Mouse (Mus musculus): Measurements from ENCODE around the gene Cdk2ap1. TPM values are rescaled to one million over a fixed set of nuclear protein-coding genes. Genes with fewer than 3 reads are reported as not detected.
"Not testable (repeated sequence)": the region's sequence is repeated elsewhere in the genome, so short reads cannot be mapped to it uniquely, and the experiment has no call there.

The Cdk2ap1 gene
- total RNA-seq, 2 experiments from 2014 or later = 125 to 141 TPM

DNA sequence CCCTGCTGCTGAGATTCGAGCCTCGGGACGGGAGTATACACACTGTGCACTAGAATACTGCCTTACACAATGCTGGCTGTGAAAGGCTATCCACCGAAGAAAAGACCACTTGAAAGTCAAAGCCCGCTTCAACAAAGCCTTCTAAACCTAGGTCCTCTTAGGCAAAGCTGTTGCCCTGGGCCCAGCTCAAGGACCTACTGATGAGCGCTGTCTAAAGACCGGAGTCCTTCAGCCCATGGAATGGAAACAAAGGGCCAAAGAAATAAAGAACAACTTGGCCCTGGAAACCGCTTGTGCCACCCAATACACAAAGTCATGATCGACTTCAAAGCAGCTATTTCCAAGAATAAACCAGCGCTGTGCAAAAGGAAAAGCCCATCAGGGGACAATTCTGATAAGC lies 53.7 kb downstream of the Cdk2ap1 start:
- no peak for DNase-seq (ENCODE audit: low spot score in 2 of 2)
- intact Hi-C loops (cut with DNase I) = no loop called here

DNA sequence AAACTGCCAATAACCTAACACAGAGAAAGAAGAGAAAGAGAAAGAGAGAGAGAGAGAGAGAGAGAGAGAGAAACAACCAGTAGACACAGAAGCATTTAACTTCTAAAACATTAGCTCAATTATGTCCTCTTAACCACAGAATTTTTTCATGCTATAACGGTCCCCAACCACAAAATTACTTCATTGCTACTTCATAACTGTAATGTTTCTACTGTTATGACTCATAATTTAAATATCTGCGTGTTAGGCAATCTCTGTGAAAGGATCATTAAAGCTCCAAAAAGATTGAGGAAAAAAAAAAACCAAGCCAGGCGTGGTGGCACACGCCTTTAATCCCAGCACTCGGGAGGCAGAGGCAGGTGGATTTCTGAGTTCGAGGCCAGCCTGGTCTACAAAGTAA lies 60.0 kb downstream of the Cdk2ap1 start:
- intact Hi-C loops (cut with DNase I); DNase-seq (ENCODE audit: low spot score in 2 of 2): not testable (repeated sequence)

DNA sequence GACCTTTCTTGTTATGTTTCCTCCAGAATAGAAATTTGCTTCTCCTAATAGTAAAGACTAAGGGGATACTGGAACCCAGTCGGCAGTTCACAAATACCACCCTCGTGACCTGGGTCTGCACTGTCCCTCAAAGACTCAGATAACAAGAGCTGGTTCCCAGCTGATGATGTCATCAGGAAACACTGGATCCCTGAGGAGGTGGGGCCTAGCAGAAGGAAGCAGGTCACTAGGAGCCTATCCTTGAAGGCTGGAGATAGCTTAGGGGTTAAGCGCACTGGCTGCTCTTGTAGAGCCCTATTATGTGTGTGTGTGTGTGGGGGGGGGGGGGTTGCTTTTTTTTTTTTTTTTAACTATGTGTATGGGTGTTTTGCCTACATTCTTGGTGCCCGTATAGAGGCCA lies 62.8 kb downstream of the Cdk2ap1 start:
- no peak for DNase-seq (ENCODE audit: low spot score in 2 of 2)
- intact Hi-C loops (cut with DNase I) = no loop called here

DNA sequence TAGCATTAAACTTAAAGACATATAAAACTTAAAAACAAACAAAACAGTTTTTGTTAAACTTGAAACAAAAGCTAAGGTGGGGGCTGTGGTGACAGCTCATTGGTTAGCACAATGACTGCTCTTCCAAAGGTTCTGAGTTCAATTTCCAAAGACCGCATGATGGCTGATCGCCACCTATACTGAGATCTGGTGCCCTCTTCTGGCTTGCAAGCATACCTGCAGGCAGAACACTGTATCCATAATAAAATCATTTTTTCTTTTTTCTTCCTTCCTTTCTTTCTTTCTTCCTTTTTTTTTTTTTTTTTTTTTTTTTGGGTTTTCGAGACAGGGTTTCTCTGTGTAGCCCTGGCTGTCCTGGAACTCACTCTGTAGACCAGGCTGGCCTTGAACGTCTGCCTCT lies 63.6 kb downstream of the Cdk2ap1 start:
- DNase-seq (ENCODE audit: low spot score in 2 of 2); intact Hi-C loops (cut with DNase I): not testable (repeated sequence)

DNA sequence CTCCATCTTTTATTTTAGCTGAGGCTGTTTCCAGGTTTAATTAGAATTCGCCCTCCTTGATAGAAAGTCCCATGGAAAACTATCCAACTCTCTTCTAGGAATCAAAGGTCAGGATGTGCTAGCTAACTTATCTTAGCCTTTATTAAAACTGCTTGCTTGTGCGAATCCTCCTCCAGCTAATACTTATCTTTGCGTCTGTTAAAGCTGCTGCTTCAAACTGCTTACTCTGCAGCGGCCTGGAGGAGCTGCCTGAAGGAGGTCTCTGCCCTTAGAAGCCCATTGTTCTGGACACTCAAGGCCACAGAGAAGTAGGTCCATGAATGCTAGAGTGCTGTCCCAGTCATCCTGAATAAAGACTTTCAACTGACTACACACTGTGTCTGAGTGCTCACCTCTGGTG lies 66.4 kb downstream of the Cdk2ap1 start:
- DNase-seq (ENCODE audit: low spot score in 2 of 2) = no peak
- intact Hi-C loops (cut with DNase I) = no loop called here

Other genes with a start within 250 kb of the Cdk2ap1 start
- gene Arl6ip4, start 247.0 kb downstream of the Cdk2ap1 start, total RNA-seq (2021) = 10 to 100 TPM; 48.2 to 48.5 TPM
- 100 to 1,000 TPM; 202 to 237 TPM for gene Pitpnm2, start 113.3 kb downstream of the Cdk2ap1 start, total RNA-seq (2021)
- 10 to 100 TPM; 17.5 to 18.9 TPM for gene Mphosph9, start 35.1 kb downstream of the Cdk2ap1 start, total RNA-seq (2021)
- gene 2810006K23Rik, start 35.0 kb downstream of the Cdk2ap1 start, total RNA-seq (2021) = 10 to 100 TPM; 13.7 to 15.2 TPM
- gene Sbno1, start 62.9 kb upstream of the Cdk2ap1 start, total RNA-seq (2021) = 100 to 1,000 TPM; 139 to 153 TPM
- 10 to 100 TPM; 44.3 to 48.7 TPM for gene Kmt5a, start 76.8 kb upstream of the Cdk2ap1 start, total RNA-seq (2021)
- gene Rilpl2, start 115.3 kb upstream of the Cdk2ap1 start, total RNA-seq (2021) = 10 to 100 TPM; 24.7 to 25.8 TPM
- gene Snrnp35, start 120.1 kb upstream of the Cdk2ap1 start, total RNA-seq (2021) = 10 to 100 TPM; 20.9 to 24.2 TPM
- 10 to 100 TPM; 42.5 to 57.5 TPM for gene Rilpl1, start 168.3 kb upstream of the Cdk2ap1 start, total RNA-seq (2021)
- 100 to 1,000 TPM; 103 to 104 TPM for gene Tmed2, start 177.6 kb upstream of the Cdk2ap1 start, total RNA-seq (2021)
- 10 to 100 TPM; 20.5 to 26.3 TPM for gene Ddx55, start 189.8 kb upstream of the Cdk2ap1 start, total RNA-seq (2021)
- 10 to 100 TPM; 41.7 to 42.0 TPM for gene Eif2b1, start 216.0 kb upstream of the Cdk2ap1 start, total RNA-seq (2021)
- gene Gtf2h3, start 216.1 kb upstream of the Cdk2ap1 start, total RNA-seq (2021) = 10 to 100 TPM; 26.2 to 30.8 TPM

Data from left cerebral cortex, postnatal 14 days (tissue).